Mouse (Mus musculus) layer of hippocampus, postnatal 25 days (tissue): ENCODE data around the gene Sfrp5. TPM values are rescaled to one million over a fixed set of nuclear protein-coding genes. Genes with fewer than 3 reads are reported as not detected.
A peak's percentile ranks its signal among the peaks of the same experiment; 100 is the strongest.

Experiments used
- DNase-seq, 2 experiments: peaks; one replicate each; pipeline ENCODE4 v3.0.0; 2022; ENCODE audit warnings: mixed read lengths in 2 of 2, low spot score in 1 of 2; ENCODE audit errors: extremely low spot score in 1 of 2
- total RNA-seq, 2 experiments: library from RNA; stranded (reverse); gene quantifications; 2 replicates each; pipeline ENCODE4 v1.2.3; 2021

Sfrp5 gene
- total RNA-seq, 2 experiments from 2014 or later = not detected

GRCm38 (mm10) chr19:42151990-42152389 lies 50.1 kb downstream of the Sfrp5 start:
- peak; percentile 84 to 93 for DNase-seq

GRCm38 (mm10) chr19:42148569-42148860 lies 53.5 kb downstream of the Sfrp5 start:
- no peak for DNase-seq

Other genes with a start within 250 kb of the Sfrp5 start
- 10 to 100 TPM; 28.6 to 42.0 TPM for gene Mms19, start 221.1 kb downstream of the Sfrp5 start, total RNA-seq
- 10 to 100 TPM; 13.7 to 14.0 TPM for gene Ubtd1, start 220.5 kb downstream of the Sfrp5 start, total RNA-seq
- gene Ankrd2, start 166.3 kb downstream of the Sfrp5 start, total RNA-seq = not detected
- 1 to 10 TPM; 5.2 to 8.2 TPM for gene Hoga1, start 156.6 kb downstream of the Sfrp5 start, total RNA-seq
- gene 4933411K16Rik, start 150.0 kb downstream of the Sfrp5 start, total RNA-seq = 1 to 10 TPM in 1 of 2 experiments, under 1 TPM in 1; 0.76 to 1.6 TPM
- 10 to 100 TPM; 71.1 to 72.9 TPM for gene Morn4, start 115.9 kb downstream of the Sfrp5 start, total RNA-seq
- 10 to 100 TPM; 62.8 to 67.1 TPM for gene Pi4k2a, start 111.8 kb downstream of the Sfrp5 start, total RNA-seq
- gene Avpi1, start 73.2 kb downstream of the Sfrp5 start, total RNA-seq = 10 to 100 TPM; 19.7 to 21.7 TPM
- 1 to 10 TPM; 6.3 to 7.6 TPM for gene Marveld1, start 54.9 kb downstream of the Sfrp5 start, total RNA-seq
- 10 to 100 TPM; 82.6 to 99.8 TPM for gene Zfyve27, start 38.3 kb downstream of the Sfrp5 start, total RNA-seq
- 10 to 100 TPM; 76.8 to 77.1 TPM for gene Golga7b, start 45.3 kb upstream of the Sfrp5 start, total RNA-seq
- gene Crtac1, start 229.5 kb upstream of the Sfrp5 start, total RNA-seq = 100 to 1,000 TPM in 1 of 2 experiments, 10 to 100 TPM in 1; 82.9 to 105 TPM